Mouse (Mus musculus) gastrocnemius, postnatal 36 days (tissue): ENCODE results near the gene Yipf2. TPM values are rescaled to one million over a fixed set of nuclear protein-coding genes. Genes with fewer than 3 reads are reported as not detected.

ENCODE experiments used
- microRNA-seq, 2 experiments: library from miRNA; unstranded; fragments of <30 nt; microRNA quantifications; one replicate each; pipeline ENCODE4 v1.2.0; 2021
- total RNA-seq, 2 experiments: library from RNA; stranded (reverse); gene quantifications; 2 replicates each; pipeline ENCODE4 v1.2.3; 2021

The Yipf2 gene
- total RNA-seq, 2 experiments from 2014 or later = 3.7 to 4.6 TPM

Small RNAs within 50 kb of the gene (microRNA-seq; reads per million reads assigned to microRNA genes)
- 0 reads per million in 2 experiments for gene Mir1946b

Other genes starting within 250 kb of the Yipf2 start
- gene Ilf3, start 225.0 kb downstream of the Yipf2 start, total RNA-seq = 10 to 100 TPM; 17.2 to 19.4 TPM
- gene Qtrt1, start 181.0 kb downstream of the Yipf2 start, total RNA-seq = 1 to 10 TPM; 5.2 to 6.2 TPM
- gene Dnm2, start 167.9 kb downstream of the Yipf2 start, total RNA-seq = 10 to 100 TPM; 36.8 to 37.2 TPM
- gene Tmed1, start 82.6 kb downstream of the Yipf2 start, total RNA-seq = 10 to 100 TPM; 24.4 to 34.9 TPM
- gene AB124611, start 66.7 kb downstream of the Yipf2 start, total RNA-seq = under 1 TPM; 0.59 to 0.72 TPM
- gene Carm1, start 45.9 kb downstream of the Yipf2 start, total RNA-seq = 10 to 100 TPM; 63.0 to 65.2 TPM
- gene Timm29, start 106 bp downstream of the Yipf2 start, total RNA-seq = 10 to 100 TPM; 41.8 to 44.7 TPM
- gene Smarca4, start 23.3 kb upstream of the Yipf2 start, total RNA-seq = 10 to 100 TPM; 38.6 to 40.3 TPM
- 1 to 10 TPM; 2.4 to 3.5 TPM for gene Ldlr, start 130.7 kb upstream of the Yipf2 start, total RNA-seq
- gene Spc24, start 167.5 kb upstream of the Yipf2 start, total RNA-seq = 1 to 10 TPM in 1 of 2 experiments, under 1 TPM in 1; 0.64 to 1.8 TPM
- 10 to 100 TPM; 12.7 to 13.3 TPM for gene Kank2, start 205.9 kb upstream of the Yipf2 start, total RNA-seq
- gene Angptl8, start 242.7 kb upstream of the Yipf2 start, total RNA-seq = not detected